Mouse (Mus musculus): ENCODE results near the gene Ccrl2. TPM values are rescaled to one million over a fixed set of nuclear protein-coding genes. Genes with fewer than 3 reads are reported as not detected.

The Ccrl2 gene
- polyA plus RNA-seq, 1 experiment from 2014 or later: 1.0 TPM

- H3K4me2 ChIP-seq: no peak overlapping the region
- H3K9me3 ChIP-seq: no peaks in the 10 kb centered on the region
- no peak overlapping the region for H3K27ac ChIP-seq (replicated peaks)
- H3K36me3 ChIP-seq: no peaks in the 10 kb centered on the region
- no peak overlapping the region for H3K9ac ChIP-seq
- ATAC-seq (ENCODE audit: low read depth): no peak
- WGBS: 27% methylated on average over 3 of the region's 3 CpGs
- H3K4me3 ChIP-seq: no peak overlapping the region
- no peaks in the 10 kb centered on the region for H3K27me3 ChIP-seq
- peaks cover 14% of the 10 kb centered on the region for H3K4me1 ChIP-seq (replicated peaks)
Measured at GRCm38 (mm10) chr9:111086995-111087606, 29.8 kb upstream of the Ccrl2 start.

- Histone ChIP-seq H3K4me1 (replicated peaks) (peaks cover 14% of the 10 kb centered on the region), H3K9me3 (no peaks in the 10 kb centered on the region), H3K4me3 (no peak overlapping the region), H3K4me2 (no peak overlapping the region), H3K9ac (no peak overlapping the region), H3K36me3 (no peaks in the 10 kb centered on the region), H3K27me3 (no peaks in the 10 kb centered on the region), H3K27ac (replicated peaks) (no peak overlapping the region)
- 78% methylated on average over 6 of the region's 6 CpGs for WGBS
- ATAC-seq (ENCODE audit: low read depth): no peak
Measured at GRCm38 (mm10) chr9:111086137-111086536, 28.8 kb upstream of the Ccrl2 start.

GRCm38 (mm10) chr9:111085329-111085728 is 28.0 kb upstream of the Ccrl2 start:
- Histone ChIP-seq H3K9me3 (no peaks in the 10 kb centered on the region), H3K4me1 (replicated peaks) (peaks cover 14% of the 10 kb centered on the region), H3K36me3 (no peaks in the 10 kb centered on the region), H3K4me2 (no peak overlapping the region), H3K27me3 (no peaks in the 10 kb centered on the region), H3K4me3 (no peak overlapping the region), H3K27ac (replicated peaks) (no peak overlapping the region), H3K9ac (no peak overlapping the region)
- no peak for ATAC-seq (ENCODE audit: low read depth)
- WGBS: 61% methylated on average over 4 of the region's 4 CpGs

GRCm38 (mm10) chr9:111081765-111082164 is 24.4 kb upstream of the Ccrl2 start:
- no peak for ATAC-seq (ENCODE audit: low read depth)
- WGBS: 83% methylated on average over 5 of the region's 5 CpGs
- H3K27ac ChIP-seq (replicated peaks): no peak overlapping the region

GRCm38 (mm10) chr9:111080801-111081200 is 23.5 kb upstream of the Ccrl2 start:
- 92% methylated on average over 8 of the region's 8 CpGs for WGBS

More at GRCm38 (mm10) chr9:111081765-111082164, 24.4 kb upstream of the Ccrl2 start:
- Histone ChIP-seq H3K27me3 (no peaks in the 10 kb centered on the region), H3K9me3 (no peaks in the 10 kb centered on the region), H3K9ac (no peak overlapping the region), H3K4me2 (no peak overlapping the region), H3K36me3 (no peaks in the 10 kb centered on the region), H3K4me1 (replicated peaks) (no peaks in the 10 kb centered on the region), H3K4me3 (no peak overlapping the region)

GRCm38 (mm10) chr9:111077745-111078144 is 20.4 kb upstream of the Ccrl2 start:
- Histone ChIP-seq H3K4me2 (no peak overlapping the region), H3K9ac (no peak overlapping the region), H3K9me3 (peaks cover 12% of the 10 kb centered on the region), H3K27ac (replicated peaks) (no peak overlapping the region), H3K4me3 (no peak overlapping the region), H3K27me3 (no peaks in the 10 kb centered on the region), H3K4me1 (replicated peaks) (no peaks in the 10 kb centered on the region), H3K36me3 (no peaks in the 10 kb centered on the region)
- no peak for ATAC-seq (ENCODE audit: low read depth)
- 63% methylated on average over 5 of the region's 5 CpGs for WGBS

More at GRCm38 (mm10) chr9:111080801-111081200, 23.5 kb upstream of the Ccrl2 start:
- Histone ChIP-seq H3K27me3 (no peaks in the 10 kb centered on the region), H3K4me3 (no peak overlapping the region), H3K27ac (replicated peaks) (no peak overlapping the region), H3K9ac (no peak overlapping the region), H3K4me2 (no peak overlapping the region), H3K36me3 (no peaks in the 10 kb centered on the region), H3K9me3 (no peaks in the 10 kb centered on the region), H3K4me1 (replicated peaks) (no peaks in the 10 kb centered on the region)
- no peak for ATAC-seq (ENCODE audit: low read depth)

GRCm38 (mm10) chr9:111072971-111073370 is 15.7 kb upstream of the Ccrl2 start:
- no peak overlapping the region for H3K4me2 ChIP-seq
- no peak overlapping the region for H3K27ac ChIP-seq (replicated peaks)
- H3K4me3 ChIP-seq: no peak overlapping the region
- no peaks in the 10 kb centered on the region for H3K27me3 ChIP-seq
- H3K9me3 ChIP-seq: peaks cover 12% of the 10 kb centered on the region
- WGBS: 84% methylated on average over 4 of the region's 4 CpGs
- no peaks in the 10 kb centered on the region for H3K36me3 ChIP-seq
- no peak overlapping the region for H3K9ac ChIP-seq
- no peak for ATAC-seq (ENCODE audit: low read depth)
- peaks cover 6% of the 10 kb centered on the region; the same call in 1 of the 2 replicates for H3K4me1 ChIP-seq (replicated peaks)

GRCm38 (mm10) chr9:111072175-111072574 is 14.9 kb upstream of the Ccrl2 start:
- no peaks in the 10 kb centered on the region for H3K36me3 ChIP-seq
- H3K27ac ChIP-seq (replicated peaks): no peak overlapping the region
- H3K9ac ChIP-seq: no peak overlapping the region
- no peak overlapping the region for H3K4me3 ChIP-seq
- no peak overlapping the region for H3K4me2 ChIP-seq
- 52% methylated on average over 7 of the region's 7 CpGs for WGBS
- peaks cover 12% of the 10 kb centered on the region for H3K9me3 ChIP-seq
- no peaks in the 10 kb centered on the region for H3K27me3 ChIP-seq
- peaks cover 6% of the 10 kb centered on the region; the same call in 1 of the 2 replicates for H3K4me1 ChIP-seq (replicated peaks)
- ATAC-seq (ENCODE audit: low read depth): no peak

- ATAC-seq (ENCODE audit: low read depth): no peak
- Histone ChIP-seq H3K27me3 (no peaks in the 10 kb centered on the region), H3K4me3 (no peak overlapping the region), H3K9ac (no peak overlapping the region), H3K36me3 (no peaks in the 10 kb centered on the region), H3K27ac (replicated peaks) (no peak overlapping the region), H3K9me3 (peaks cover 12% of the 10 kb centered on the region), H3K4me2 (no peak overlapping the region), H3K4me1 (replicated peaks) (peaks cover 6% of the 10 kb centered on the region; the same call in 1 of the 2 replicates)
- 42% methylated on average over 4 of the region's 4 CpGs for WGBS
Measured at GRCm38 (mm10) chr9:111070546-111070961, 13.2 kb upstream of the Ccrl2 start.

- no peak for ATAC-seq (ENCODE audit: low read depth)
- 90% methylated on average over 4 of the region's 4 CpGs for WGBS
- H3K27ac ChIP-seq (replicated peaks): no peak overlapping the region
- H3K4me2 ChIP-seq: no peak overlapping the region
- H3K4me3 ChIP-seq: no peak overlapping the region
- no peak overlapping the region for H3K9ac ChIP-seq
- H3K27me3 ChIP-seq: no peaks in the 10 kb centered on the region
- H3K9me3 ChIP-seq: no peaks in the 10 kb centered on the region
- H3K4me1 ChIP-seq (replicated peaks): peaks cover 6% of the 10 kb centered on the region; the same call in 1 of the 2 replicates
- no peaks in the 10 kb centered on the region for H3K36me3 ChIP-seq
Measured at GRCm38 (mm10) chr9:111067052-111067451, 9.7 kb upstream of the Ccrl2 start.

- Histone ChIP-seq H3K9ac (no peak overlapping the region), H3K27ac (replicated peaks) (no peak overlapping the region), H3K4me3 (no peak overlapping the region), H3K36me3 (no peaks in the 10 kb centered on the region), H3K9me3 (no peaks in the 10 kb centered on the region), H3K4me1 (replicated peaks) (no peaks in the 10 kb centered on the region), H3K4me2 (no peak overlapping the region), H3K27me3 (no peaks in the 10 kb centered on the region)
- WGBS: 82% methylated on average over 5 of the region's 5 CpGs
- ATAC-seq (ENCODE audit: low read depth): no peak
Measured at GRCm38 (mm10) chr9:111062840-111063239, 5.5 kb upstream of the Ccrl2 start.

GRCm38 (mm10) chr9:111058943-111059556 is 1.7 kb upstream of the Ccrl2 start:
- 81% methylated on average over 10 of the region's 10 CpGs for WGBS
- H3K36me3 ChIP-seq: no peaks in the 10 kb centered on the region
- H3K27ac ChIP-seq (replicated peaks): no peak overlapping the region
- H3K9me3 ChIP-seq: no peaks in the 10 kb centered on the region
- no peak overlapping the region for H3K9ac ChIP-seq
- no peaks in the 10 kb centered on the region for H3K4me1 ChIP-seq (replicated peaks)
- ATAC-seq (ENCODE audit: low read depth): no peak
- no peaks in the 10 kb centered on the region for H3K27me3 ChIP-seq
- H3K4me3 ChIP-seq: no peak overlapping the region
- H3K4me2 ChIP-seq: no peak overlapping the region
